Mouse (Mus musculus) granulocyte monocyte progenitor cell, adult 5-6 weeks (primary cell): ENCODE measurements around the gene Gm45194. TPM values are rescaled to one million over a fixed set of nuclear protein-coding genes. Genes with fewer than 3 reads are reported as not detected.

Experiments used
- ATAC-seq: replicated peaks from 2 replicates; pipeline ENCODE4 v1.8.0; 2016; ENCODE audit warnings: mild to moderate bottlenecking, moderate TSS enrichment, inconsistent platforms; ENCODE audit not compliant: poor library complexity, severe bottlenecking
- total RNA-seq, 2 experiments: library from RNA; stranded (forward) in 1 of 2; stranded (reverse) in 1 of 2; fragments of 200-712, 200-1000 nt in 1 of 2; fragments of >200 nt in 1 of 2; fragmentation: Nextera tagmentation in 1 of 2; gene quantifications; 2 replicates each; pipeline ENCODE4 v1.2.3; 2014 to 2017

Gm45194 gene
- total RNA-seq (2014; fragmentation: Nextera tagmentation) (not detected in 2 replicates), total RNA-seq (2017) (not detected in 2 replicates)

- no peak for ATAC-seq
Observed at GRCm38 (mm10) chrX:111891089-111891488, at the start of gene Gm45194. TSS of gene Gm45194 (plus strand) at chrX:111891389.

GRCm38 (mm10) chrX:111855878-111856277 is 35.3 kb upstream of the Gm45194 start:
- no peak for ATAC-seq

GRCm38 (mm10) chrX:111881251-111881650 is 9.9 kb upstream of the Gm45194 start:
- no peak for ATAC-seq

GRCm38 (mm10) chrX:111894321-111895050 is 3.3 kb downstream of the Gm45194 start:
- ATAC-seq, result peak; percentile 27

GRCm38 (mm10) chrX:111895084-111895779 is 4.0 kb downstream of the Gm45194 start:
- ATAC-seq, result no peak; the same call in 1 of the 2 replicates

- no peak for ATAC-seq
Observed at GRCm38 (mm10) chrX:111917422-111917821, 26.2 kb downstream of the Gm45194 start.

- ATAC-seq, result no peak
Observed at GRCm38 (mm10) chrX:111960909-111961308, 69.7 kb downstream of the Gm45194 start.

GRCm38 (mm10) chrX:111999661-112000060 is 108.5 kb downstream of the Gm45194 start:
- ATAC-seq, result no peak

- ATAC-seq, result no peak
Observed at GRCm38 (mm10) chrX:112010707-112011106, 119.5 kb downstream of the Gm45194 start, which contains the start of gene Tex16. TSS of gene Tex16 (plus strand) at chrX:112011007.

GRCm38 (mm10) chrX:112238749-112239148 is 347.6 kb downstream of the Gm45194 start, which contains the start of gene 4933403O08Rik:
TSS of gene 4933403O08Rik (plus strand) at chrX:112239049.
- no peak for ATAC-seq

GRCm38 (mm10) chrX:112242916-112243315 is 351.7 kb downstream of the Gm45194 start:
- ATAC-seq, result no peak

- no peak for ATAC-seq
Observed at GRCm38 (mm10) chrX:112255513-112255912, 364.3 kb downstream of the Gm45194 start.

GRCm38 (mm10) chrX:112273550-112273949 is 382.4 kb downstream of the Gm45194 start:
- no peak for ATAC-seq

Other genes starting within 250 kb of the Gm45194 start
- gene Hdx, start 194.3 kb upstream of the Gm45194 start, total RNA-seq (2014; fragmentation: Nextera tagmentation), result 0.28 TPM in 1 of 2 replicates, not detected in the other
- gene Hdx, start 194.3 kb upstream of the Gm45194 start, total RNA-seq (2017), result 0.13 and 0.15 TPM in 2 replicates
- not detected in 2 replicates for gene Tex16, start 119.6 kb downstream of the Gm45194 start, total RNA-seq (2014; fragmentation: Nextera tagmentation)
- gene Tex16, start 119.6 kb downstream of the Gm45194 start, total RNA-seq (2017), result not detected in 2 replicates